Mouse (Mus musculus) mesoderm, embryonic 11.5 days (tissue): ENCODE measurements around the gene Szt2.

Experiments used
- DNase-seq: peaks from one replicate; pipeline ENCODE4 v3.0.0-alpha.2; 2012; ENCODE audit warnings: low read depth, low spot score

Szt2 gene

GRCm38 (mm10) chr4:118413553-118413952 lies 4.5 kb upstream of the Szt2 start:
- no peak for DNase-seq

GRCm38 (mm10) chr4:118410871-118411270 lies 1.8 kb upstream of the Szt2 start:
- DNase-seq, result no peak

GRCm38 (mm10) chr4:118402701-118403100 lies 6.4 kb downstream of the Szt2 start:
- no peak for DNase-seq

- no peak for DNase-seq
Observed at GRCm38 (mm10) chr4:118401918-118402317, 7.2 kb downstream of the Szt2 start.

- DNase-seq, result no peak
Observed at GRCm38 (mm10) chr4:118401421-118401820, 7.7 kb downstream of the Szt2 start.

GRCm38 (mm10) chr4:118398400-118398799 lies 10.7 kb downstream of the Szt2 start:
- no peak for DNase-seq

- no peak for DNase-seq
Observed at GRCm38 (mm10) chr4:118396433-118396832, 12.6 kb downstream of the Szt2 start.

DNA sequence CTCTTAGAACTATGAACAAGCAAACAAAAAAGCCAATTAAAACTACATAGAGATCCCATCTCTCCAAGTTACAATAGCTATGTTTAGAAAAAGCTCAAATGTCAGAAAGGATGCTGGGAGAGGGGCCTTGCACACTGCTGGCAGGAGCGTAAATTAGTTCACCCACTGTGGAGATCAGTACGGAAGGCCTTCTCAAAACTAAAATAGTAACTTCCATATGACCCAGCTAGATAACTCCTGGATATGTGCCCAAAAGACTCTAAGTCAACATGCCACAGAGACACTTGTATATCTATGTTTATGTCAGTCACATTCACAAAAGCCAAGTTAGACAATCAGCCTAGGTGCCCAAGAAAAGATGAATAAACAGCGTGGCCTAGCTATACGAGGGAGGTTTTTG lies 13.8 kb downstream of the Szt2 start:
- DNase-seq, result no peak

GRCm38 (mm10) chr4:118394505-118394904 lies 14.6 kb downstream of the Szt2 start:
- DNase-seq, result no peak

DNA sequence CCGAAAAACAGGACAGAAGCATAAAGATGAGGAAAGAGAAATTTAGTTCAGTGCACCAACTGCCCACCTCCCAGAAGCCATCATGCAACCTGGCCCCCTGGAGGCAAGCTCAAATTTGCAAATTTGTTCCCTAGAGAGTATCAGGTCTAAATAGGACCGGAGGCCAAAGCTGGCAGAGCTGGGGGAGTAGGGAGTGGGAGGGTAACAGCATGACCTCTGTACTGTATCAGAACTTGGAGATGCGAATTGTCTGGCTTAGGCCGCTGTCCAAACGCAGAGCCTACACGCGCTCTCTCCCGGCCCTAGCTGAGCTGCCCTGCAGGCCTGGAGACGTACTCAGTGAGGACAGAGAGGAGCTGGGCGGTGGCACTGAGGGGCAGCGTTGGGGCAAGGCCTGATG lies 18.9 kb downstream of the Szt2 start:
- no peak for DNase-seq

- DNase-seq, result no peak
Observed at GRCm38 (mm10) chr4:118387316-118387715, 21.8 kb downstream of the Szt2 start.

DNA sequence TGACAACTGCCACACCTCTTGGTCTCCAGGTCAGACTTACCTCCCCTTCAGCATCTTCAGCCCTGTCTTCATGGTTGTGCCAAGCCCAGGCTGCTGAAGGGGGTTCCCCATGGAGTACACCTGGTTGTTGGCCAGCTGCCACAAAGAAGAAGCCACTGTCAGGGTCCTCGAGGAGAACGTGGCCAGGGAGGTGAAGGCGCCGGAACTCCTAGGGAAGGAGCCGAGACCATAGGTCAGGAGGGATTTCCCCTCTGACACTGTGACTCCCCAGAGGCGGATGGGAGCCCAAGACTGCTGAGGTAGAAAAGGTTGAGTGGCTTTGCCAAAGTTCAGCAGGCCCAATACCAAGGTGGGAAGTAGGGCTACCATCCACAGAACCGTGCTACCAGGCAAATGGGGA lies 25.8 kb downstream of the Szt2 start:
- no peak for DNase-seq

GRCm38 (mm10) chr4:118375999-118376398 lies 33.1 kb downstream of the Szt2 start:
- DNase-seq, result no peak

DNA sequence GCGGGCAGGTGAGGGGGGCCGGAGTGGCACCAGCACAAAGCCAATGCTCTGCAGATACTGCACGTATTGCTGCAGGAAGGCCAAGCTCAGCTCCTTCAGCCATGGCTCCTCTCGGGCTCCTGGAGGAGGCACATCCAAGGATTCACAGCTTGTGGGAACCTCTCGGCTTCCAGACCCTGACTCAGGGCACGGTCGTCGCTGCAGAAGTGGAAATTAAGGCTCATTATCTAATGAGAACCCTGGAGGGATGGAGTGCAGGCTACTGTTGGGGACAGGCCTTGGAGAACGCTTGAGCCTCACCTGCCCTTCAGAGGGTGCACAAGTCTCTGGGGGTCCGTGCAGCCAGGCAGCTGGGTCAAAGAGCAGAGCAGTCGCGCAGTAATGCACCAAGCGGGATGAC lies 37.3 kb downstream of the Szt2 start:
- DNase-seq, result no peak

DNA sequence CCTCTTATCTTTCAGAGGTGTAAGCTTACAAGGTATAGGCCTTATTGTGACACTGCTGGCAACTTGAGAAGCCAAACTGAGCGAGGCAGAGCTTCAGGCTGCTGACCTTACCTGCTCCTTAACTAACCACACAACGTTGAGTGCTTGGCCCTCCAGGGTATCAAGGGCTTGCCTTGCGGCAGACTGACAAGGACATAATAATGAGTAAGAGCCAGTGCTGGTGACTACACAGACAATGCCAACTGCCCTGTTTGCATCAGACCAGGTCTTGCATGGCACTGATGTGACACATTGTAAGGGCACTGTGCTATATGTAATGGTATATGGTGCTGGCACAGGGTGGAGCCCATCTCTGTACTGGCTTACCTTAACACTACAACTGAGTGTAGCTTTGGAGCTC lies 40.5 kb downstream of the Szt2 start:
- DNase-seq, result no peak

DNA sequence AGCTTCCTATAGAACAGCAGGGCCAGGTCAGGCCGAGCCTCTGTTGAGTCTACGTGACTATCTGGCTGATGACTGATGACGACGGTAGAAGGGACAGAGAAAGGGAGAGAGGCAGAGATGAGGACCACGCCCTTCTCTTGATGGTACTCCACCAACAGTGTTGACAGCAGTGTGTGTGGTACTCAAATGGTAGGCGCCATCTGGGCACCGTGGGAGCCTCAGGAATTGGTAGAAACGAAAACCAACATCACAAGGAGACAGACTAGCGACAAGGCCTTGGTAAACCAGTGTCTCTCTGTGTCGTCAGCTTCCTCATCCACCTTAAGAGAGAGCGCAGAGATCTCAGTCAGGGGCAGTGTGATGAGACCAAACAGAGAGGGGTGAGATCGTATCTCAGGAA lies 41.5 kb downstream of the Szt2 start:
- DNase-seq, result no peak

GRCm38 (mm10) chr4:118365991-118366390 lies 43.1 kb downstream of the Szt2 start:
- DNase-seq, result no peak

GRCm38 (mm10) chr4:118364641-118365040 lies 44.4 kb downstream of the Szt2 start:
- DNase-seq, result no peak

DNA sequence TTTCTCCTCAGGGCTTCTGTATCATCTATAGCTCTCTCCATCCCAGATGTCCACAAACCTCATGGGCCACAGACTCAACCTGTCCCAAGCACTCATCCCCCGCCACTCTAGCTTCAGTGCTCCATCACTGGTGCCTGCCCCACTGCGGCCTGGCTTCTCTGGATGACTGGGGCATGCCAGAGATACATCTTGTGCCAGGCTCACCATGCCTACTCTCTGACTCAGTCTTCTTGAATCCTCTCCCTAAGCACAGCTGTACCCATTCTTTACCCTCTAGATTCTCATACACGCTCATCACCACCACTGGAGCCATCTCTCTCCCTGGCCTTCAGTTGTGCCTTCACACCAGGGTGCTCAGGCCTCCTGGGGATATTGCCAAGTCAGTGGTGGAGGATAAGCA lies 45.1 kb downstream of the Szt2 start:
- DNase-seq, result no peak

- DNase-seq, result no peak
Observed at GRCm38 (mm10) chr4:118362879-118363278, 46.2 kb downstream of the Szt2 start.

GRCm38 (mm10) chr4:118361451-118361850 lies 47.6 kb downstream of the Szt2 start:
- no peak for DNase-seq

- peak; percentile 76 for DNase-seq
Observed at GRCm38 (mm10) chr4:118359896-118360720, 49.0 kb downstream of the Szt2 start.

- peak; percentile 4 for DNase-seq
Observed at GRCm38 (mm10) chr4:118359211-118359895, 49.7 kb downstream of the Szt2 start.
